Mouse (Mus musculus) embryo, embryonic 11.5 days (tissue): ENCODE data around the gene Kcnk13.

Experiments
- DNase-seq: peaks from one replicate; pipeline ENCODE4 v3.0.0-alpha.2; 2012; ENCODE audit warnings: low read depth, low spot score

The Kcnk13 gene

GRCm38 (mm10) chr12:99964301-99965202, at the start of gene Kcnk13:
TSS of gene Kcnk13 (plus strand) at chr12:99964499.
- DNase-seq: peak; percentile 63

GRCm38 (mm10) chr12:99917800-99918427, 46.4 kb upstream of the Kcnk13 start:
- no peak for DNase-seq

GRCm38 (mm10) chr12:99919636-99920035, 44.7 kb upstream of the Kcnk13 start:
- no peak for DNase-seq

- no peak for DNase-seq
Measured at GRCm38 (mm10) chr12:99921045-99921444, 43.3 kb upstream of the Kcnk13 start.

GRCm38 (mm10) chr12:99923131-99923606, 41.1 kb upstream of the Kcnk13 start:
- no peak for DNase-seq

GRCm38 (mm10) chr12:99923703-99924102, 40.6 kb upstream of the Kcnk13 start:
- DNase-seq: no peak

- DNase-seq: no peak
Measured at GRCm38 (mm10) chr12:99928311-99928710, 36.0 kb upstream of the Kcnk13 start.

GRCm38 (mm10) chr12:99929160-99929559, 35.1 kb upstream of the Kcnk13 start:
- no peak for DNase-seq

GRCm38 (mm10) chr12:99932245-99932644, 32.1 kb upstream of the Kcnk13 start:
- DNase-seq: no peak

GRCm38 (mm10) chr12:99933630-99934029, 30.7 kb upstream of the Kcnk13 start:
- DNase-seq: no peak

- no peak for DNase-seq
Measured at GRCm38 (mm10) chr12:99935403-99935802, 28.9 kb upstream of the Kcnk13 start.

- DNase-seq: no peak
Measured at GRCm38 (mm10) chr12:99938476-99938875, 25.8 kb upstream of the Kcnk13 start.

- DNase-seq: no peak
Measured at GRCm38 (mm10) chr12:99939179-99939578, 25.1 kb upstream of the Kcnk13 start.

GRCm38 (mm10) chr12:99940704-99941103, 23.6 kb upstream of the Kcnk13 start:
- DNase-seq: no peak

- DNase-seq: no peak
Measured at GRCm38 (mm10) chr12:99942441-99942840, 21.9 kb upstream of the Kcnk13 start.

GRCm38 (mm10) chr12:99952928-99953327, 11.4 kb upstream of the Kcnk13 start:
- no peak for DNase-seq

- DNase-seq: no peak
Measured at GRCm38 (mm10) chr12:99956411-99956810, 7.9 kb upstream of the Kcnk13 start.

GRCm38 (mm10) chr12:99958068-99959060, 5.9 kb upstream of the Kcnk13 start:
- DNase-seq: no peak

- no peak for DNase-seq
Measured at GRCm38 (mm10) chr12:99959291-99959690, 5.0 kb upstream of the Kcnk13 start.

GRCm38 (mm10) chr12:99959930-99960329, 4.4 kb upstream of the Kcnk13 start:
- no peak for DNase-seq

GRCm38 (mm10) chr12:99960675-99961074, 3.6 kb upstream of the Kcnk13 start:
- DNase-seq: no peak
